Mouse (Mus musculus) ES-Bruce4 (cell line): ENCODE results near the gene Terf2ip.

Experiments
- CTCF ChIP-seq: IDR thresholded peaks from one replicate; pipeline ENCODE4 v1.8.1; 2011; ENCODE audit warnings: low read depth, low read length
- EP300 ChIP-seq: IDR thresholded peaks from 2 replicates; pipeline ENCODE4 v1.6.1; 2011; ENCODE audit warnings: low read depth, low read length; ENCODE audit not compliant: insufficient read depth

GRCm38 (mm10) chr8:112045896-112046295 is 34.7 kb downstream of the Terf2ip start:
- TF ChIP-seq CTCF (peak; percentile 69), EP300 (no peak)
